Mouse (Mus musculus): ENCODE results near the gene Stx16.

Stx16 gene

DNA sequence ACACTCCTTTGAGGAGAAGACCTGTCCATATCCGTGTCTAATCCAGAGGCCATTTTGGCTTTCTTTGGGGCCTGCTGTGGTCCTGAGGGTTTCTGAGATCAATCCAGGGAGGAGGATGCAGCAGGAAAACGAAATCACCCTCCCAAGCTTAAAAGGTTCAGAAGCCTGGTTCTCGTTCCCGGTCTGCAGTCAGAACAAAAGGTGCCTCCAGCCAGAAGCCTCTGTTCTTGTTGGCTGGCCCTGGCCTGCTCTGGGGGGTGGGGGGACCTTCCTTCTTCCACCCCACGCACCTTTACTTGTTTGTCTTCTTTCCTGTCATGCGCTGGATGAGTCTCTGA, 51.2 kb downstream of the Stx16 start:
- no peak for DNase-seq

DNA sequence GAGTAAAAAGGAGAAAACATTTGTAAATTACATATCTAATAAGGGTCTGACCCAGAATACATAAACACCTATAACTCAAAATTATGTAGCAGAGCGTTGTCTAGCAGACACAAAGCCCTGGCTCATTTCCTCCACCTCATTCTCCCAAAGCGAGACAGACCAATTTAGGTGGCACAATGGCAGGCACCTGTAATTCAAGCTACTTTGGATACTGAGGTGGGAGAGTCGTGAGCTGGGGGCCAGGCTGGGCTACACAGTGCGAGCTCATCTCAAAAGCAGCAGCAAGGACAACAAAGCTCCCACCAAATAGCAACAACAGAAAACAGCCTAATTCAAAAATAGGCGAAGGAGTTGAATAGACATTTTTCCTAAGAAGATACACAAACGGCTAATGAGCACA, 52.8 kb downstream of the Stx16 start:
- no peak for DNase-seq

DNA sequence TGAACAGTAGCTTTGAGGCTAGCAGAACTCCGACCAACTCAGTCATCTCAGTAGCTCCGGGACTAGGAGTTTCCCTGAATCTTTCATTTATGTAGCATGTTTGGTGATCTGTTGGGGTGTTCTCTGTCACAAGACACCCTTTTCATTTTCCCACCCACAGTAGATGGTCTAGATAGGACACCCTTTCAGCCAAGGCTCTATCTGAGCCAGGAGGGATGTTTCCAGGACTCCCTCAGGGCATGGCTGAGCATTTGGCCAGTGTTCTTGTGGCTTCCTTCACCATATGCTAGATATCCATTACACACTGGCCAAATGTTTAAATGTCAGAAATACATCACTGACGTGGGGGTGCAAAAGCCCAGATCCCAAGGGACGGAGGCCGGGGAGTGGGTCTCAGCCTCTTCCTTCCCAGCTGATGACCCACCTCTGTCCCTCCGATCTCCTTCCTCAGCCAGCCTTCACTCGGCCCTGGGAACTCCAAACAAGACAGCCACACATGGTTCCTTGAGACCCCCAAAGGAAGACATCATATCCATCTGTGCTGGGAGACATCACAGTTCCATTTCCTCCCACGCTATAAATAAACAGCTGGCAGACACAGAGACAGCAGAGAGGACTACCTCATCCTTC, 54.5 kb downstream of the Stx16 start:
- no peak for DNase-seq

DNA sequence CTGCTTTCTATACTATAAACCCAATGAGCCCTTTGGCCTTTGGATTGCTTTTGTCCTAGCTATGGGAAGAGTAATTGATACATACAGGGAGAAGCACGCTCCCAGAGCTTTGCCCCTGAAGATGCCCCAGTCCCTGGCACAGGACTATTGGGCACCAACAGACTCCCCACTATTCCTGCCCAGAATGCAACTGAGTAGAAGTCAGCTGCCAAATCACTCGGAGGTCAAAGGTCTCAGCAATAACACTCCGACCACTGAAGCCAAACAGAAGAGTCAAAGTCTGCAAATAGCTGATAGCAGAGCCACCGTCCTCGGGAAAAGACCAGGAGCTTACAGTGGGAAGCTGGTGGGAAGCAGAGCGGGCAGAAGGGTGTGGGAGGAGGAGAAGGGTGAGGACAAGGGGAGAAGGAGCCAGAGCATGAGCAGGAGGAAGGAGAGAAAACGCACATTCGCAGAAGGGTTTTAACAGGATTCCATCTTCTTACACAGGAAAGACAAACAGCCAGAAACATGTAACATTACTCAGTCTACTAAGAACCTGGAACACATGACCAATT, 56.4 kb downstream of the Stx16 start:
- no peak for DNase-seq

Measured in kidney, postnatal 4 days (tissue).